Mouse (Mus musculus): Measurements from ENCODE around the gene Grip2.

DNA sequence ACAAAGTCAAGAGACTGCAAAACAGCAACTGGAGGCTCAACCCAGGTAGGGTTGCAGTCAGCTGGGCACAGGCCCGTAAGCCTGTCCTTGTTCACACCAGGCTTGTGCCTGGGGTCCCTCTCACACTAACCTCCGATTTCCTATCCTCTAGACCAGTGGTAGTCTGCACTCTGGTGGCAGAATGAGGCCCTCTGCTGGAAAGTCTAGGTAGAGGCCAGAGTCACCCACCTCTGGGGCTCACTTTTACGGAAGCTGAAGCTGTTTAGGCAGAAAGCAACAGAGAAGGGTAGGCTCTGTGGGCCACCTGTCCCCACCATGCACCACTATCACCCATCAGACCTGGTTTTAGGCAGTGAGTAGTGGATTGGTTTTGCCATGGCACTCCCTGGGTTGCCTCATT lies 76.1 kb downstream of the Grip2 start:
- TF ChIP-seq CTCF (IDR thresholded peaks at IDR 0.05; ENCODE audit: control insufficient read depth, insufficient read depth, insufficient replicate concordance, low read depth, low read length) (peak; percentile 28; the same call in 1 of the 2 replicates), POLR2A (IDR thresholded peaks at IDR 0.05; ENCODE audit: control insufficient read depth, low read depth, low read length) (no peak)
